Mouse (Mus musculus) CD4-positive helper T cell, adult 2 months (primary cell): ENCODE measurements around the gene Exoc2.

Source experiments
- DNase-seq: peaks from one replicate; pipeline ENCODE4 v3.0.0-alpha.2; 2012; ENCODE audit warnings: low read depth, missing footprints, low spot score

Gene Exoc2

DNA sequence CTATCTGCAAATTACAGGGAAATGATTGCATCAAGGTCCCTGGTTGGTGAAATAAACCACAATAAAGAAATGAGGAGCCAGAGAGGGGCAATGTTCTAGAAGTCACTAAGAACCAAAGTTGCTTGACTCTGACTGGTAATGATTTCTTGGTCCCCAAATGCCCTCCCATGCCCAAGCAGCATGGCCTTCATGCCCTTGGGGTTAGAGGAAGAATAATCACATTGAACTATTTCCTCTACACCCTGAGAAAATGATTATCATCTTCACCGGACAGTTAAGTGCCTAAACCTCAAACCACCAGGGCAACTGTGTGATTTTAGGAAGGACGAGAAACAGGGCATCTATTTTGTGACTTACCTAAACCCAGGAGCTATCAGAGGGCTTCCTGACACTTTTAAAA, 197.9 kb downstream of the Exoc2 start:
- DNase-seq, result no peak

GRCm38 (mm10) chr13:30767477-30768127, 206.3 kb downstream of the Exoc2 start:
- DNase-seq, result no peak

DNA sequence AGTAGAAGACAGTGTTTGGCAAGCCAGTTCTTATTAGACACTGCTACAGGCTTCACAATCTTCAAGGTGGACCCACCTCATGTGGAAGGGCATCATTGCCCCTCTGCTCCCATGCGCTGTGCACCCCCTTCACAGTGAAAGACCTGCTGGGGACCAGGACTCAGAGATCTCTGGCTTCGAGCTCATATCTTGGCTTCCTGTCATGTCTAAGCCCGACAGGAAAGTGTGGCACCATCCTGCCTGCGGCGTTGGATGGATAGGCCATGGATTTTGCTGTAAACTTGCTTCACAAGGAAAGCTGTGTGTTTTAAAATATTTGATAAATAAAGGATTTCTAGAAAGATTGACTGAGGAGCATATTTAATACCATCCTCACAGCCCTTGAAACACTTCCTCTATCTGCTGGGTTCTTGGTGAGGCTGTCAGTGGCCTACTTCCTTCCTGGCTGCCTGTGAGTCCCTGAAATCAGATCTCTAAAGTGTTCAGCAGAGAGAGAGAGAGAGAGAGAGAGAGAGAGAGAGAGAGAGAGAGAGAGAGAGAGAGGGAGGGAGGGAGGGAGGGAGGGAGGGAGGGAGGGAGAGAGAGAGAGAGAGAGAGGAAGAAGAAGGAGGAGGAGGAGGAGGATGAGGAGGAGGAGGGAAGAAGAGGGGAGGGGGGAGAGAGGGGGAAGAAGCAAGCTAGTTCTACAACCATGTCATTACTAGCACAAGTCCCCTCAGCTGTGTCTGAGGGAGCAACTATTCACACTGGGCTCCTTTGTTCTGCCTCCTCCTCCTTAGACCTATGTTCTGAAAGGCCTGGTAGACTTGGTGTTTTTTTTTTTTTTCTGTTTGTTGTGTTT, 207.0 kb downstream of the Exoc2 start:
- DNase-seq, result peak; percentile 60

GRCm38 (mm10) chr13:30765906-30766305, 208.0 kb downstream of the Exoc2 start:
- DNase-seq, result no peak

DNA sequence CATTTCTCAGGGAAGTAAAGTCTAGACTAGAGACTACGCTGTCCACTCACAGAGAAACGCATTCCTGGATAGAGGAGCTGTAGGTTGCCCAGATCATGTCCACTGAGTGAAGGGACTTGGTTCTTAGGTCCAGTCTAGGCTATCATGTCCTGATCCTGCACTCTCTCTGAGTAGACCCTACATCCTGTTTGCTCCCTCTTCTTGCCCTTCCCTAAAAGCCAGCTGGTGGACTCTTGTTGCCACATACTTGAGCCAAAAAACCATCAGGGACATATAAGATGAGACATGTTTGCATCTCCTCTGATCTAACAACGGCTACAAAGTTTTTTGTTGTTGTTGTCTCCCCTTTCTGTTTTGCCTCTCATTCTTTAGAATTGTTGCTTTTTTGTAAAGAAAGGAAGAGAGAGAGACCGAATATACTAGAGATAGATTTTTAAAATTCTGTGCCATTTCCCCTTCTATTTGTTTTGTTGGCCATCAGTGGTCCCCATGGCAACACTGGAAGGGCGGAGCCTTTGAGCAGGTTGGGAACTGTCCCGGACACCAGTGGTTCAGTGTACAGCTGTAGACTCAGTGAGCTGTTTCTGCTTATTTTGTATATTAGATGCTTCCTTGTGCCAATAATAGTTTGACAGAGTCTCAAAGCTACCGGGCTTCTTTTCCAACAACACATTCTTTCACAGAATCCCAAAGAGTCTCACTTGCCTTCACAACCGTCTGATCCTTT, 209.7 kb downstream of the Exoc2 start:
- DNase-seq, result no peak
